Mouse (Mus musculus): ENCODE data around the gene Oaz3. TPM values are rescaled to one million over a fixed set of nuclear protein-coding genes. Genes with fewer than 3 reads are reported as not detected.

Gene Oaz3
- polyA plus RNA-seq, 1 experiment: 0.08 TPM

GRCm38 (mm10) chr3:94463926-94464578, 20.3 kb upstream of the Oaz3 start:
- Histone ChIP-seq H3K27me3 (ENCODE audit: control insufficient read depth, insufficient read depth, insufficient read length) (peaks cover 3% of the 10 kb centered on the region), H3K79me2 (ENCODE audit: control insufficient read depth, insufficient read depth) (no peaks in the 10 kb centered on the region), H3ac (ENCODE audit: control insufficient read depth, insufficient read length, low read depth) (no peak overlapping the region), H3K79me3 (ENCODE audit: low read depth) (no peaks in the 10 kb centered on the region), H3K4me3 (ENCODE audit: insufficient read depth, poor library complexity, severe bottlenecking) (no peak overlapping the region), H3K36me3 (ENCODE audit: control insufficient read depth, insufficient read depth) (no peaks in the 10 kb centered on the region)
- TF ChIP-seq CTCF (IDR thresholded peaks at IDR 0.05; ENCODE audit: control insufficient read depth, insufficient read depth, insufficient read length): no peak

GRCm38 (mm10) chr3:94459834-94460233, 16.1 kb upstream of the Oaz3 start:
- Histone ChIP-seq H3K79me3 (ENCODE audit: low read depth) (no peaks in the 10 kb centered on the region), H3K36me3 (ENCODE audit: control insufficient read depth, insufficient read depth) (no peaks in the 10 kb centered on the region), H3K4me3 (ENCODE audit: insufficient read depth, poor library complexity, severe bottlenecking) (no peak overlapping the region), H3K27me3 (ENCODE audit: control insufficient read depth, insufficient read depth, insufficient read length) (no peaks in the 10 kb centered on the region), H3K79me2 (ENCODE audit: control insufficient read depth, insufficient read depth) (no peaks in the 10 kb centered on the region), H3ac (ENCODE audit: control insufficient read depth, insufficient read length, low read depth) (no peak overlapping the region)
- TF ChIP-seq MYOD1 (IDR thresholded peaks at IDR 0.05; ENCODE audit: control insufficient read depth, insufficient read length, low read depth): peak; percentile 48
- TF ChIP-seq USF1 (IDR thresholded peaks at IDR 0.05; ENCODE audit: low read depth): no peak

GRCm38 (mm10) chr3:94457055-94457454, 13.3 kb upstream of the Oaz3 start:
- no peaks in the 10 kb centered on the region for H3K79me2 ChIP-seq (ENCODE audit: control insufficient read depth, insufficient read depth)
- no peak for TF ChIP-seq MYOG (IDR thresholded peaks at IDR 0.05; ENCODE audit: control insufficient read depth, extremely low read depth, insufficient read length)
- TF ChIP-seq CEBPB (IDR thresholded peaks at IDR 0.05; ENCODE audit: low read depth): no peak
- no peak for TF ChIP-seq CTCF (IDR thresholded peaks at IDR 0.05; ENCODE audit: control insufficient read depth, insufficient read depth, insufficient read length)
- no peak for TF ChIP-seq MAX (IDR thresholded peaks at IDR 0.05)
- no peak for TF ChIP-seq MYOD1 (IDR thresholded peaks at IDR 0.05; ENCODE audit: control insufficient read depth, insufficient read length, low read depth)
- no peak for TF ChIP-seq FOSL1 (IDR thresholded peaks at IDR 0.05; ENCODE audit: insufficient read depth, low read length, poor library complexity, severe bottlenecking)
- no peak for TF ChIP-seq USF1 (IDR thresholded peaks at IDR 0.05; ENCODE audit: low read depth)
- H3ac ChIP-seq (ENCODE audit: control insufficient read depth, insufficient read length, low read depth): no peak overlapping the region
- H3K36me3 ChIP-seq (ENCODE audit: control insufficient read depth, insufficient read depth): no peaks in the 10 kb centered on the region
- no peaks in the 10 kb centered on the region for H3K27me3 ChIP-seq (ENCODE audit: control insufficient read depth, insufficient read depth, insufficient read length)
- H3K79me3 ChIP-seq (ENCODE audit: low read depth): no peaks in the 10 kb centered on the region
- no peak overlapping the region for H3K4me3 ChIP-seq (ENCODE audit: insufficient read depth, poor library complexity, severe bottlenecking)

- Histone ChIP-seq H3K79me3 (ENCODE audit: low read depth) (no peaks in the 10 kb centered on the region), H3K27me3 (ENCODE audit: control insufficient read depth, insufficient read depth, insufficient read length) (no peaks in the 10 kb centered on the region), H3K79me2 (ENCODE audit: control insufficient read depth, insufficient read depth) (no peaks in the 10 kb centered on the region), H3ac (ENCODE audit: control insufficient read depth, insufficient read length, low read depth) (no peak overlapping the region), H3K4me3 (ENCODE audit: insufficient read depth, poor library complexity, severe bottlenecking) (no peak overlapping the region), H3K36me3 (ENCODE audit: control insufficient read depth, insufficient read depth) (no peaks in the 10 kb centered on the region)
- no peak for TF ChIP-seq MYOG (IDR thresholded peaks at IDR 0.05; ENCODE audit: control insufficient read depth, extremely low read depth, insufficient read length)
- TF ChIP-seq CTCF (IDR thresholded peaks at IDR 0.05; ENCODE audit: control insufficient read depth, insufficient read depth, insufficient read length): peak; percentile 30
Observed at GRCm38 (mm10) chr3:94456529-94457000, 12.8 kb upstream of the Oaz3 start.

GRCm38 (mm10) chr3:94449377-94449776, 5.7 kb upstream of the Oaz3 start:
- no peak overlapping the region for H3ac ChIP-seq (ENCODE audit: control insufficient read depth, insufficient read length, low read depth)
- TF ChIP-seq CEBPB (IDR thresholded peaks at IDR 0.05; ENCODE audit: low read depth) (no peak), FOSL1 (IDR thresholded peaks at IDR 0.05; ENCODE audit: insufficient read depth, low read length, poor library complexity, severe bottlenecking) (no peak), MAX (IDR thresholded peaks at IDR 0.05) (no peak), CTCF (IDR thresholded peaks at IDR 0.05; ENCODE audit: control insufficient read depth, insufficient read depth, insufficient read length) (no peak), MYOG (IDR thresholded peaks at IDR 0.05; ENCODE audit: control insufficient read depth, extremely low read depth, insufficient read length) (no peak), USF1 (IDR thresholded peaks at IDR 0.05; ENCODE audit: low read depth) (no peak), MYOD1 (IDR thresholded peaks at IDR 0.05; ENCODE audit: control insufficient read depth, insufficient read length, low read depth) (no peak)

GRCm38 (mm10) chr3:94442951-94443596, 641 bp downstream of the Oaz3 start, which contains the start of gene Mrpl9:
Gene Mrpl9 (plus strand): TSS chr3:94443318.
- TF ChIP-seq MAX (IDR thresholded peaks at IDR 0.05) (peak; percentile 74), CEBPB (IDR thresholded peaks at IDR 0.05; ENCODE audit: low read depth) (no peak), USF1 (IDR thresholded peaks at IDR 0.05; ENCODE audit: low read depth) (no peak), CTCF (IDR thresholded peaks at IDR 0.05; ENCODE audit: control insufficient read depth, insufficient read depth, insufficient read length) (no peak), MYOG (IDR thresholded peaks at IDR 0.05; ENCODE audit: control insufficient read depth, extremely low read depth, insufficient read length) (no peak), MYOD1 (IDR thresholded peaks at IDR 0.05; ENCODE audit: control insufficient read depth, insufficient read length, low read depth) (no peak)
- peak within 1 kb of the TSS; percentile 83 for H3ac ChIP-seq (ENCODE audit: control insufficient read depth, insufficient read length, low read depth)

More at GRCm38 (mm10) chr3:94449377-94449776, 5.7 kb upstream of the Oaz3 start:
- Histone ChIP-seq H3K79me2 (ENCODE audit: control insufficient read depth, insufficient read depth) (peaks cover 12% of the 10 kb centered on the region), H3K36me3 (ENCODE audit: control insufficient read depth, insufficient read depth) (peaks cover 52% of the 10 kb centered on the region), H3K4me3 (ENCODE audit: insufficient read depth, poor library complexity, severe bottlenecking) (no peak overlapping the region), H3K27me3 (ENCODE audit: control insufficient read depth, insufficient read depth, insufficient read length) (no peaks in the 10 kb centered on the region), H3K79me3 (ENCODE audit: low read depth) (peaks cover 5% of the 10 kb centered on the region)

More at GRCm38 (mm10) chr3:94442951-94443596, 641 bp downstream of the Oaz3 start, which contains the start of gene Mrpl9:
- Histone ChIP-seq H3K79me3 (ENCODE audit: low read depth) (peaks cover 15% of the 10 kb centered on the region), H3K4me3 (ENCODE audit: insufficient read depth, poor library complexity, severe bottlenecking) (peak within 1 kb of the TSS; percentile 91), H3K36me3 (ENCODE audit: control insufficient read depth, insufficient read depth) (peaks cover 33% of the 10 kb centered on the region), H3K27me3 (ENCODE audit: control insufficient read depth, insufficient read depth, insufficient read length) (no peaks in the 10 kb centered on the region), H3K79me2 (ENCODE audit: control insufficient read depth, insufficient read depth) (peaks cover 25% of the 10 kb centered on the region)
